Mouse (Mus musculus) testis, adult 2 months (tissue): Measurements from ENCODE around the gene Sfmbt1. TPM values are rescaled to one million over a fixed set of nuclear protein-coding genes. Genes with fewer than 3 reads are reported as not detected.

Source experiments
- H3K27ac ChIP-seq: fragments of 200-500 bp; 2 replicates; pipeline ENCODE4 v1.5.1; 2012; ENCODE audit warnings: low read depth, low read length; ENCODE audit not compliant: control insufficient read depth, insufficient read depth
- H3K27me3 ChIP-seq: fragments of 200-500 bp; 2 replicates; pipeline ENCODE4 v1.6.1; 2012; ENCODE audit warnings: mild to moderate bottlenecking, low read length, moderate library complexity; ENCODE audit not compliant: control insufficient read depth, insufficient read depth
- H3K36me3 ChIP-seq: fragments of 200-500 bp; 2 replicates; pipeline ENCODE4 v1.6.1; 2012; ENCODE audit warnings: mild to moderate bottlenecking, low read length; ENCODE audit not compliant: control insufficient read depth, insufficient read depth
- H3K4me1 ChIP-seq: fragments of 200-500 bp; 2 replicates; pipeline ENCODE4 v1.6.1; 2012; ENCODE audit warnings: low read length; ENCODE audit not compliant: control insufficient read depth, insufficient read depth
- H3K4me3 ChIP-seq: fragments of 200-500 bp; 2 replicates; pipeline ENCODE4 v1.5.1; 2012; ENCODE audit warnings: low read depth, mild to moderate bottlenecking, low read length, moderate library complexity, mixed read lengths; ENCODE audit not compliant: control insufficient read depth
- CTCF ChIP-seq: fragments of 200-500 bp; IDR thresholded peaks from 2 replicates; pipeline ENCODE4 v1.5.1; 2012; ENCODE audit warnings: low read depth, mild to moderate bottlenecking, inconsistent platforms, low read length, moderate library complexity; ENCODE audit not compliant: control insufficient read depth, insufficient read depth, insufficient replicate concordance
- POLR2A ChIP-seq: fragments of 200-500 bp; IDR thresholded peaks from 2 replicates; pipeline ENCODE4 v1.6.1; 2012; ENCODE audit warnings: low read depth, mild to moderate bottlenecking, inconsistent platforms, low read length, moderate library complexity; ENCODE audit not compliant: control insufficient read depth
- polyA plus RNA-seq: library from polyadenylated mRNA; depleted of rRNA; stranded (reverse); fragments of >200 nt; gene quantifications from 2 replicates; pipeline ENCODE4 v1.2.3, GENCODE M21; 2012

Gene Sfmbt1
- polyA plus RNA-seq, 1 experiment: 25.6 TPM

GRCm38 (mm10) chr14:30702512-30702911, 12.1 kb upstream of the Sfmbt1 start:
- no peaks in the 10 kb centered on the region for H3K27me3 ChIP-seq
- no peaks in the 10 kb centered on the region for H3K36me3 ChIP-seq
- no peak overlapping the region for H3K4me3 ChIP-seq
- TF ChIP-seq CTCF (no peak), POLR2A (no peak)
- H3K27ac ChIP-seq: no peak overlapping the region
- peaks cover 10% of the 10 kb centered on the region for H3K4me1 ChIP-seq

- TF ChIP-seq CTCF (no peak), POLR2A (no peak)
- Histone ChIP-seq H3K4me1 (peaks cover 10% of the 10 kb centered on the region), H3K36me3 (no peaks in the 10 kb centered on the region), H3K27me3 (no peaks in the 10 kb centered on the region), H3K4me3 (no peak overlapping the region), H3K27ac (no peak overlapping the region)
Measured at GRCm38 (mm10) chr14:30703079-30703478, 11.6 kb upstream of the Sfmbt1 start.

GRCm38 (mm10) chr14:30704098-30704855, 10.4 kb upstream of the Sfmbt1 start:
- TF ChIP-seq CTCF (no peak), POLR2A (no peak)
- Histone ChIP-seq H3K4me3 (no peak overlapping the region), H3K4me1 (peaks cover 4% of the 10 kb centered on the region), H3K36me3 (no peaks in the 10 kb centered on the region), H3K27me3 (no peaks in the 10 kb centered on the region), H3K27ac (no peak overlapping the region)

- H3K4me1 ChIP-seq: peaks cover 5% of the 10 kb centered on the region
- TF ChIP-seq CTCF (no peak), POLR2A (no peak)
- H3K36me3 ChIP-seq: no peaks in the 10 kb centered on the region
- H3K27me3 ChIP-seq: no peaks in the 10 kb centered on the region
- no peak overlapping the region for H3K4me3 ChIP-seq
- no peak overlapping the region for H3K27ac ChIP-seq
Measured at GRCm38 (mm10) chr14:30711892-30712291, 2.8 kb upstream of the Sfmbt1 start.

- Histone ChIP-seq H3K4me1 (peaks cover 7% of the 10 kb centered on the region), H3K27me3 (no peaks in the 10 kb centered on the region), H3K27ac (no peak overlapping the region), H3K36me3 (no peaks in the 10 kb centered on the region), H3K4me3 (no peak overlapping the region)
- TF ChIP-seq POLR2A: no peak
- no peak for TF ChIP-seq CTCF
Measured at GRCm38 (mm10) chr14:30713769-30714168, 880 bp upstream of the Sfmbt1 start.

GRCm38 (mm10) chr14:30715618-30716050, 985 bp downstream of the Sfmbt1 start:
- TF ChIP-seq POLR2A (no peak; the same call in none of the 2 replicates), CTCF (no peak)
- H3K27me3 ChIP-seq: no peaks in the 10 kb centered on the region
- no peaks in the 10 kb centered on the region for H3K36me3 ChIP-seq
- H3K27ac ChIP-seq: peak overlapping the region; percentile 85
- H3K4me3 ChIP-seq: peak overlapping the region; percentile 86
- H3K4me1 ChIP-seq: peaks cover 7% of the 10 kb centered on the region

- Histone ChIP-seq H3K4me1 (peaks cover 7% of the 10 kb centered on the region), H3K27ac (peak overlapping the region; percentile 85), H3K27me3 (no peaks in the 10 kb centered on the region), H3K36me3 (no peaks in the 10 kb centered on the region), H3K4me3 (peak overlapping the region; percentile 86)
- no peak for TF ChIP-seq POLR2A
Measured at GRCm38 (mm10) chr14:30716051-30716952, 1.7 kb downstream of the Sfmbt1 start.
